ENCODE assay signal across 13 mouse cellular contexts in genomic region chr3:53086481-53087155, GRCm38 (mm10). TPM values are rescaled to one million over a fixed set of nuclear protein-coding genes. Genes with fewer than 3 reads are reported as not detected.
A peak's percentile ranks its signal among the peaks of the same experiment; 100 is the strongest.
DNase-seq lines count a peak whose midpoint lies in the region; ATAC-seq lines count a peak whose summit lies in the region.
"Had no signal": no experiment of that assay in that cellular context is flagged by ENCODE, and none has a peak within 500 bp of the region (broad histone marks: within the 10 kb centered on the region; RNA-seq: fewer than 3 reads in every experiment).

No protein-coding gene starts in this region.

- no peaks in the 10 kb centered on the region for H3K9me3 ChIP-seq in heart, embryonic 13.5 days
- no peaks in the 10 kb centered on the region for H3K9me3 ChIP-seq in heart, embryonic 16.5 days (replicated peaks; ENCODE audit: control insufficient read depth, low read length)
- no peaks in the 10 kb centered on the region for H3K9me3 ChIP-seq in limb, embryonic 10.5 days (replicated peaks)
- H3K9me3 ChIP-seq in forebrain, embryonic 11.5 days (ENCODE audit: control insufficient read depth, low read length), result no peaks in the 10 kb centered on the region
- H3K9me3 ChIP-seq: forebrain, embryonic 13.5 days had no signal

- peaks cover 64% of the 10 kb centered on the region for H3K4me1 ChIP-seq in heart, embryonic 13.5 days
- H3K4me1 ChIP-seq in heart, embryonic 16.5 days (ENCODE audit: control insufficient read depth, insufficient read depth, low read length), result peaks cover 45% of the 10 kb centered on the region
- H3K4me1 ChIP-seq in limb, embryonic 10.5 days, result peaks cover 21% of the 10 kb centered on the region
- H3K4me1 ChIP-seq in forebrain, embryonic 11.5 days (replicated peaks; ENCODE audit: control insufficient read depth, insufficient read depth, low read length), result no peaks in the 10 kb centered on the region

- WGBS in heart, embryonic 13.5 days, result 40% methylated on average over 7 of the region's 7 CpGs
- WGBS in heart, embryonic 16.5 days, result 47% methylated on average over 7 of the region's 7 CpGs
- 72% methylated on average over 7 of the region's 7 CpGs for WGBS in limb, embryonic 10.5 days
- WGBS in forebrain, embryonic 11.5 days, result 88% methylated on average over 7 of the region's 7 CpGs

- H3K4me2 ChIP-seq in heart, embryonic 13.5 days, result peak overlapping the region; percentile 57
- H3K4me2 ChIP-seq in heart, embryonic 16.5 days (ENCODE audit: low read depth, low read length), result peak overlapping the region; percentile 46
- H3K4me2 ChIP-seq in forebrain, embryonic 11.5 days (ENCODE audit: low read depth, low read length, severe bottlenecking), result no peak overlapping the region
- H3K4me2 ChIP-seq: forebrain, embryonic 13.5 days had no signal

- no peak for DNase-seq in heart, adult 18-20 months
- DNase-seq in kidney, postnatal 36 days, result peak; percentile 5 to 15
- no peak for DNase-seq in kidney, adult 8-10 months
- no peak for DNase-seq in limb, embryonic 10.5 days (ENCODE audit: low spot score)
- DNase-seq in forebrain, embryonic 11.5 days (ENCODE audit: low spot score), result no peak
- DNase-seq: adrenal gland, adult 8-10 months; cerebellum, adult 8-10 months; gastrocnemius, postnatal 10 days; liver, postnatal 0 days had no signal

- H3K27me3 ChIP-seq in heart, embryonic 13.5 days (replicated peaks), result no peaks in the 10 kb centered on the region
- no peaks in the 10 kb centered on the region for H3K27me3 ChIP-seq in heart, embryonic 16.5 days (ENCODE audit: control insufficient read depth, insufficient read depth, low read length)
- no peaks in the 10 kb centered on the region for H3K27me3 ChIP-seq in limb, embryonic 10.5 days (ENCODE audit: low read depth, poor library complexity, severe bottlenecking)
- no peaks in the 10 kb centered on the region for H3K27me3 ChIP-seq in forebrain, embryonic 11.5 days (ENCODE audit: control insufficient read depth, insufficient read depth, low read length)
- H3K27me3 ChIP-seq: forebrain, embryonic 13.5 days had no signal

- peaks cover 15% of the 10 kb centered on the region for H3K36me3 ChIP-seq in heart, embryonic 13.5 days
- H3K36me3 ChIP-seq in heart, embryonic 16.5 days (ENCODE audit: control insufficient read depth, insufficient read depth), result 0 out of 2 replicates have a peak, but pooled peaks cover 2% of the 10 kb centered on the region
- H3K36me3 ChIP-seq in limb, embryonic 10.5 days, result 0 out of 2 replicates have a peak, but pooled peaks cover 4% of the 10 kb centered on the region
- no peaks in the 10 kb centered on the region for H3K36me3 ChIP-seq in forebrain, embryonic 11.5 days (ENCODE audit: control insufficient read depth, insufficient read depth, low read length)

- 0 out of 2 replicates have a peak overlapping the region, but pooled peaks have one; percentile 13 for H3K4me3 ChIP-seq in heart, embryonic 13.5 days
- H3K4me3 ChIP-seq in heart, embryonic 16.5 days (ENCODE audit: low read length), result peak overlapping the region; percentile 8; the same call in 1 of the 2 replicates
- no peak overlapping the region for H3K4me3 ChIP-seq in limb, embryonic 10.5 days
- no peak overlapping the region for H3K4me3 ChIP-seq in forebrain, embryonic 11.5 days (ENCODE audit: low read depth, low read length)
- H3K4me3 ChIP-seq: forebrain, embryonic 13.5 days; myocyte had no signal

- no peak for ATAC-seq in heart, embryonic 13.5 days (ENCODE audit: extremely low read depth, insufficient number of reproducible peaks, low FRiP score, low TSS enrichment)
- ATAC-seq in heart, embryonic 16.5 days (replicated peaks; ENCODE audit: extremely low read depth, insufficient read depth, low FRiP score), result no peak
- no peak for ATAC-seq in forebrain, embryonic 11.5 days (replicated peaks; ENCODE audit: low FRiP score)
- ATAC-seq: forebrain, embryonic 13.5 days; liver, postnatal 0 days had no signal

- H3K27ac ChIP-seq in heart, embryonic 13.5 days (replicated peaks), result peak overlapping the region; percentile 86
- H3K27ac ChIP-seq in heart, embryonic 16.5 days (ENCODE audit: low read length), result peak overlapping the region; percentile 84
- H3K27ac ChIP-seq in limb, embryonic 10.5 days, result peak overlapping the region; percentile 71
- no peak overlapping the region for H3K27ac ChIP-seq in forebrain, embryonic 11.5 days (ENCODE audit: low read depth, low read length)
- H3K27ac ChIP-seq: forebrain, embryonic 13.5 days had no signal

- H3K9ac ChIP-seq in heart, embryonic 13.5 days, result no peak overlapping the region
- 0 out of 2 replicates have a peak overlapping the region, but pooled peaks have one; percentile 21 for H3K9ac ChIP-seq in heart, embryonic 16.5 days (ENCODE audit: low read length)
- no peak overlapping the region for H3K9ac ChIP-seq in forebrain, embryonic 11.5 days (ENCODE audit: low read length)
- H3K9ac ChIP-seq: forebrain, embryonic 13.5 days; liver, postnatal 0 days had no signal

RNA-seq across cellular contexts. Expression of gene Lhfp, which starts 45.3 kb away (rescaled TPM):
- 82.7 and 92.5 TPM in 2 replicates for polyA plus RNA-seq in heart, embryonic 13.5 days (2015; fragmentation: Nextera tagmentation; extraction: Ambion mirVana)
- 10 to 100 TPM; 42.5 to 44.2 TPM for total RNA-seq in heart, adult 18-20 months (2021)
- 100 and 104 TPM in 2 replicates for polyA plus RNA-seq in heart, embryonic 16.5 days (2015; fragmentation: Nextera tagmentation; extraction: Ambion mirVana)
- 61.8 and 90.1 TPM in 2 replicates for polyA plus RNA-seq in limb, embryonic 10.5 days (2016; fragmentation: Nextera tagmentation; extraction: Ambion mirVana)
- 24.8 and 31.4 TPM in 2 replicates for polyA plus RNA-seq in forebrain, embryonic 11.5 days (2014; fragmentation: Nextera tagmentation; extraction: Ambion mirVana)

Comparison
In these comparisons a context has a peak if more than half of its experiments do, and no peak if none do; other contexts are left out.
1. DNase-seq: peak in kidney, postnatal 36 days (2 of 2); none in heart, adult 18-20 months (0 of 2), kidney, adult 8-10 months (0 of 2), limb, embryonic 10.5 days (single experiment) and forebrain, embryonic 11.5 days (single experiment).
2. H3K4me3 ChIP-seq: peak in heart, embryonic 13.5 days (single experiment) and heart, embryonic 16.5 days (single experiment); none in limb, embryonic 10.5 days (single experiment) and forebrain, embryonic 11.5 days (single experiment).